Mouse (Mus musculus) embryonic facial prominence, embryonic 11.5 days (tissue): ENCODE measurements around the gene Map1b. TPM values are rescaled to one million over a fixed set of nuclear protein-coding genes. Genes with fewer than 3 reads are reported as not detected.

Experiments used
- ATAC-seq: fragments of 200-750 bp; cut with Nextera tagmentation; replicated peaks from 2 replicates; pipeline ENCODE4 v1.8.0; 2017; ENCODE audit warnings: low read depth; ENCODE audit not compliant: insufficient number of reproducible peaks, low FRiP score, low TSS enrichment
- DNase-seq: peaks from one replicate; pipeline ENCODE4 v3.0.0-alpha.2; 2015; ENCODE audit warnings: low spot score
- H3K27ac ChIP-seq: fragments of 300-500 bp; sonication (generic); replicated peaks from 2 replicates; pipeline ENCODE4 v1.5.1; 2014; ENCODE audit warnings: mild to moderate bottlenecking, low read depth, low read length, control low read depth
- H3K27me3 ChIP-seq: fragments of 300-500 bp; sonication (generic); 2 replicates; pipeline ENCODE4 v1.6.1; 2014; ENCODE audit warnings: mild to moderate bottlenecking, low read length, moderate library complexity, mixed read lengths; ENCODE audit not compliant: control insufficient read depth, insufficient read depth
- H3K36me3 ChIP-seq: fragments of 300-500 bp; sonication (generic); replicated peaks from 2 replicates; pipeline ENCODE4 v1.6.1; 2014; ENCODE audit warnings: low read depth, mild to moderate bottlenecking, low read length, moderate library complexity, mixed read lengths; ENCODE audit not compliant: control insufficient read depth, insufficient read depth
- H3K4me1 ChIP-seq: fragments of 300-500 bp; sonication (generic); 2 replicates; pipeline ENCODE4 v1.6.1; 2014; ENCODE audit warnings: low read length, mixed read lengths; ENCODE audit not compliant: control insufficient read depth, insufficient read depth
- H3K4me2 ChIP-seq: fragments of 300-500 bp; sonication (generic); 2 replicates; pipeline ENCODE4 v1.6.1; 2014; ENCODE audit warnings: low read depth, mild to moderate bottlenecking, control low read depth, low read length, moderate library complexity
- H3K4me3 ChIP-seq: fragments of 300-500 bp; sonication (generic); 2 replicates; pipeline ENCODE4 v1.5.1; 2014; ENCODE audit warnings: low read depth, low read length, control low read depth
- H3K9ac ChIP-seq: fragments of 300-500 bp; sonication (generic); replicated peaks from 2 replicates; pipeline ENCODE4 v1.6.1; 2014; ENCODE audit warnings: mild to moderate bottlenecking, control low read depth, low read length
- H3K9me3 ChIP-seq: fragments of 300-500 bp; sonication (generic); replicated peaks from 2 replicates; pipeline ENCODE4 v1.6.1; 2016; ENCODE audit warnings: mild to moderate bottlenecking, low read length, inconsistent platforms, mixed read lengths; ENCODE audit not compliant: control insufficient read depth
- WGBS: fragments of 180-500 bp; shearing (Covaris S2); extraction: QIAGEN DNeasy Blood & Tissue Kit; methylation state at CpG from one replicate; pipeline ENCODE4 v1.1.7; 2014; 5-methylcytosine and 5-hydroxymethylcytosine counted together
- polyA plus RNA-seq: library from polyadenylated mRNA; unstranded; fragments of >200 nt; fragmentation: Nextera tagmentation; extraction: Ambion mirVana; gene quantifications from 2 replicates; pipeline ENCODE4 v1.2.1, GENCODE M21; 2014

The Map1b gene
- polyA plus RNA-seq, 1 experiment from 2014 or later = 257 TPM

DNA sequence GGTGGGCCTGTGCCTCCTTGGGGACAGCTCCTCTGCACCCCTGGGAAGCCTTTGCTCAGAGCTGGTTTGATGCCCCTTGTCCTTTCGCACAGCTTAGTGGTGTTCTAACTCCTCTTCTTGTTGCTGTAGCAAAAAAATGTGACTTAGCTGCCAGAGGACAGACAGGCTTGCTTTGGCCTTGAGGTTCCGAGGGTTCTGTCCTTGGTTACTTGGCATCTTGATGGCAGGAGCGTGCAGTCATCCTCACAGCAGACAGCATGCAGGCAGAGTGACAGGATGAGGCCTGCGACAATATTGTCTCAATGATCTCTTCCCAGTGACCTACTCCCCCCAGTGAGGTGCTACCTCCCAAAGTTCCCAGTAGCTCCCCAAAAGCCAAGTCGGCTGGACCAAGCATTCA is 41.0 kb upstream of the Map1b start:
- no peak for ATAC-seq
- Histone ChIP-seq H3K4me3 (no peak overlapping the region), H3K9ac (no peak overlapping the region), H3K36me3 (no peaks in the 10 kb centered on the region), H3K4me1 (no peaks in the 10 kb centered on the region), H3K9me3 (no peaks in the 10 kb centered on the region), H3K27ac (no peak overlapping the region), H3K4me2 (no peak overlapping the region), H3K27me3 (no peaks in the 10 kb centered on the region)
- WGBS = 90% methylated on average over 5 of the region's 5 CpGs
- no peak for DNase-seq

DNA sequence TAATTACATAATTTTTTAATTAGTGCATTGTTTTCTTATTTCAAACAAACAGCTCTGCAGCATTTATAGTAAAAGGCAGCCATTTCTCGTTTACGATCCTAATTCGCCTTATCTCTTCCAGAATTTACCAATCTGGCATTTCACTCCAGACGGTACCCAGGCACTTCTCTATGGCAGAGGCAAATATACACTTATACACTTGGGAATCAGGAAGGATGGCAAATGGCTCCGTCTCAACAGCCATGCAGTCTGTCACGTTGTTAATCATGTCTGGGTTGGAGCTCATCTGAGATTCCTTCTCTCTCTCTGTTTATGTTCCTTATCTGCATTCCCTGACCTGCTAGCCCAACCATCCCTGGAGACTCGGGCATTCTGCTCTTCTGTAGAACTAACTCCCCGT is 38.6 kb upstream of the Map1b start:
- WGBS = 67% methylated on average over 8 of the region's 8 CpGs
- Histone ChIP-seq H3K4me2 (no peak overlapping the region), H3K4me1 (no peaks in the 10 kb centered on the region), H3K36me3 (no peaks in the 10 kb centered on the region), H3K9me3 (no peaks in the 10 kb centered on the region), H3K27ac (no peak overlapping the region), H3K27me3 (no peaks in the 10 kb centered on the region), H3K4me3 (no peak overlapping the region), H3K9ac (no peak overlapping the region)
- DNase-seq = no peak
- no peak for ATAC-seq

DNA sequence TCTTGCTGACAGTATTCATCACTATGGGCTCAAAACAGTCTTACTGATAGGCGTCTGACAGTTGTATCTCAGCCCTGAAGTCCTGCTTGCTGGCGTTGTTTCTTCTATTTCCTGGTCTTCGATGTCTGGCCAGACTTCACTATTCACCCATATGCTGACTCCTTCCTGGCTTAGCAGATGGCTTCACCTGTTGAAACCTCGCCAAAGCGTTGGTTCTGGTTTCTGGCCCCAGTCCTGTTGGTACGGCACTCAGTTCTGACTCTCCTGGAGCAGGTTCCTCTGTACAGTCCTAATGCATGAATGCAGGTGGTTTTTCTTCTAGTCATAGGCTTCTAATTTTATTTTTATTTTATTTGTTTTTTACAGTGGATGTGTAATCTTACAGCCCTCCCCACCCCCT is 38.1 kb upstream of the Map1b start:
- H3K27ac ChIP-seq = no peak overlapping the region
- DNase-seq (no peak), ATAC-seq (no peak)
- no peak overlapping the region for H3K4me3 ChIP-seq
- no peak overlapping the region for H3K4me2 ChIP-seq
- no peaks in the 10 kb centered on the region for H3K4me1 ChIP-seq
- no peaks in the 10 kb centered on the region for H3K27me3 ChIP-seq
- H3K9me3 ChIP-seq = no peaks in the 10 kb centered on the region
- no peaks in the 10 kb centered on the region for H3K36me3 ChIP-seq
- WGBS = 88% methylated on average over 6 of the region's 6 CpGs
- H3K9ac ChIP-seq = no peak overlapping the region

DNA sequence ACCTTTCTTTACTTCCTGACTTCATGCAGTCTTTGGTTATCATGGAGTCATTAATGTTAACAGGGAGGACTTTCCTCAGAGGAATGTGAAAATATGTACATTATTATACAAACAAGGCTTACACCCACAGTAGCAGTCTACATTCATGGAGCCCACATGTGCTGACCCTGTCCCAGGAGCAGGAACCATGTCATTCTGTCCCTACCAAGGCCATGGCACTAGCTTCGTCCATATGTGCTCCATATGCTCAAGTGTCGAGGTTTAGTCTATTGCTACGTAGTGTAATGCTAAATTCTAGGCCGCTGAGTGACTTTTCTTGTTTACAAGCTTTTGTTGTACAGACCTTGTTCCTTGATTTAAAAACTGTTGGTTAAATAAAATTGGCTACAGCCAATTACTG is 36.0 kb upstream of the Map1b start:
- H3K36me3 ChIP-seq = no peaks in the 10 kb centered on the region
- no peak for ATAC-seq
- H3K9ac ChIP-seq = no peak overlapping the region
- H3K4me1 ChIP-seq = no peaks in the 10 kb centered on the region
- no peak overlapping the region for H3K27ac ChIP-seq
- H3K4me2 ChIP-seq = no peak overlapping the region
- no peak for DNase-seq
- 89% methylated on average over 4 of the region's 4 CpGs for WGBS
- no peaks in the 10 kb centered on the region for H3K27me3 ChIP-seq
- H3K9me3 ChIP-seq = no peaks in the 10 kb centered on the region
- H3K4me3 ChIP-seq = no peak overlapping the region

DNA sequence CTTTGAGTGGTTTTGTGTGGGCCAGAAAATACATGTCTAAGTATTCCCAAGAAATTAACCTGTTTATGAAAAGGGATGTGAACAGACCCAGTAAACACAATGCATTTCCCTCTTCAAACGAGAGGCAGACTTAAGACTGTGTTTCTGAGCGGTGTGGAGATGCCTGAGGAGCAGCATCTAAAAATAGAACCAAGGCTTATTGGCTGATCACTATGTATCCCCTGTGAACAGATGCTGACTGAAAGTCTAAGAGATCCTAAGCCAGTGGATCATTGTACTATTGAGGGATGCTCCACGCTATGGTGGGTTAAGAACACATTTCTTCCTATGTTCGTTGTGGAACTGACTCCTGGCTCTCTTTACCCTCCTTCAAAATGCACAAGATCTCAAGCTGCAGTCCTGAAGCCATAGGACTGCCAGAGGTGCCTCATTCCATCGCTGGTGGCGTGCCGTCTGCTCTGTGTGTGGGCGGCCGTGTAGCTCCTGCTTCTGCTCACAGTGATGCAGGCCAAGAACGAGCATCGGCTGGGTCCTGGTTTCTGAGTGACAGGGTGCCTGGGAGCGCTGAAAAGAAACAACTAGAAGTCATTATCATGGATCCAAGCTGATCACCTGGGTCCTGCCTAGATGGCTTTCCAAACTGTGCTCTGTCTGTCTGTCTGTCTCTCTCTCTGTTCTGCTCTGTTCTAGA is 34.5 kb upstream of the Map1b start:
- Histone ChIP-seq H3K4me2 (no peak overlapping the region), H3K27ac (no peak overlapping the region), H3K4me1 (no peaks in the 10 kb centered on the region), H3K27me3 (no peaks in the 10 kb centered on the region), H3K9me3 (no peaks in the 10 kb centered on the region), H3K9ac (no peak overlapping the region), H3K36me3 (no peaks in the 10 kb centered on the region), H3K4me3 (no peak overlapping the region)
- 62% methylated on average over 12 of the region's 12 CpGs for WGBS
- no peak for DNase-seq
- ATAC-seq = no peak

DNA sequence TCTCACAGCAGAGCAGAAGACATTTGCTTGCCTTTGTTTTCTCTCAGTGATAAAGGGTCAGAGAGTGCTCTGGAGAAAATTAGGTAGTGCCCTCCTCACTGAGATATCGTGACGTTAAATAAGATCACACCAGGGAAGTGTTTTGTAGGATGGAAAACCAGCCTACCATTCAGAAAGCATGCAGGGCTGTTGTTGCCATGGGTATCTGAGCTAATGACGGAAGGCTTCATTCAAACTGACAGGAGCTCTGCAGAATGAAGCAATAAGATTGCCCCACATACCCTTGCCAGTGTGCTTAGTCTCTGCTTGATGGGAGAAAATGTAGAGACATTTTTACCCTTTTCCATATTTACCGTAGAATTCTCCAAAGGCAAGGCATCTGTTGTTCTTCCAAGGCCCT is 33.7 kb upstream of the Map1b start:
- H3K4me3 ChIP-seq = no peak overlapping the region
- no peaks in the 10 kb centered on the region for H3K36me3 ChIP-seq
- no peak overlapping the region for H3K9ac ChIP-seq
- no peak for DNase-seq
- 65% methylated on average over 4 of the region's 4 CpGs for WGBS
- H3K27me3 ChIP-seq = no peaks in the 10 kb centered on the region
- no peak overlapping the region for H3K4me2 ChIP-seq
- H3K9me3 ChIP-seq = no peaks in the 10 kb centered on the region
- no peak overlapping the region for H3K27ac ChIP-seq
- ATAC-seq = no peak
- no peaks in the 10 kb centered on the region for H3K4me1 ChIP-seq

DNA sequence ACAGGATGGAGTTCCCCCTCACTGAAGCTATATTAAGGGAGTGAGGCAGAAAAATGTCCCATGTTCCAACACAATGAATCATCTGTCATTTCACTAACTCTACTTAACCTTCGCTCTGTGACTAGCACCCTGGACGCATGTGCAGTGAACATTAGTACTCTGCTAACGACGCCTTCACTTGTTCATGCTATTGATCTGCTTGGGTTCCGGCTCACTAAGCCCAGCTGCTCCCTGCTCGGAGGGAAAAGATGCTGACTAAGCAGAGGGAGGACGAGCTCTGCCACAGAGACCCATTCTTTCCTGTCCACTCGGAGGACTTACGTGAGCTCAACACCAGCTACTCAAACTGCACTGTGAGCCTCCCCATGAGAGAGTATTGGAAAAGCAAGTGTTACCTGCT is 33.2 kb upstream of the Map1b start:
- H3K4me1 ChIP-seq = no peaks in the 10 kb centered on the region
- DNase-seq (no peak), ATAC-seq (no peak; the same call in 1 of the 2 replicates)
- no peak overlapping the region for H3K27ac ChIP-seq
- no peaks in the 10 kb centered on the region for H3K36me3 ChIP-seq
- no peaks in the 10 kb centered on the region for H3K9me3 ChIP-seq
- H3K9ac ChIP-seq = no peak overlapping the region
- H3K4me3 ChIP-seq = no peak overlapping the region
- 34% methylated on average over 9 of the region's 9 CpGs for WGBS
- no peak overlapping the region for H3K4me2 ChIP-seq
- no peaks in the 10 kb centered on the region for H3K27me3 ChIP-seq

DNA sequence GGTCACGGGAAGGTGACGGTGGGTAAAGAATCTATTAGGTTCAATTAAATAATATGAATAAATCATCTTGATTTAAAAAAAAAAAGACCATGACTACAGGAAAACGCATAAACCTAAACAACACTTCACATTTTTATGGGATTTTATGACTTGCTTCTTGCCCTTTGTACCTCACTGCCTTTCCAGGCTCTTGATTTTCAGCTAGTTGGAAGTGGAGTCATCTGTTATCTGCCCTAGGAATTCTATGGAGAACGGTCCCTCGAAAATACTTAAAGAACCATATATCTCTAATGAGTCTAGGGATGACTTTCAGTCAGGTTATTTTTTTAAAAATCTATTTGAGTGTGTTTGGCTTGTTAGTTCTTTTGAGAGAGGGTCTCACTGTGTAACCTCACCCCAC is 30.5 kb upstream of the Map1b start:
- Histone ChIP-seq H3K4me2 (no peak overlapping the region), H3K9me3 (no peaks in the 10 kb centered on the region), H3K27ac (no peak overlapping the region), H3K36me3 (no peaks in the 10 kb centered on the region), H3K4me1 (no peaks in the 10 kb centered on the region), H3K9ac (no peak overlapping the region), H3K4me3 (no peak overlapping the region), H3K27me3 (no peaks in the 10 kb centered on the region)
- DNase-seq (no peak), ATAC-seq (no peak)
- 94% methylated on average over 5 of the region's 5 CpGs for WGBS
